Mouse (Mus musculus): ENCODE results near the gene Neurl4.

Gene Neurl4

DNA sequence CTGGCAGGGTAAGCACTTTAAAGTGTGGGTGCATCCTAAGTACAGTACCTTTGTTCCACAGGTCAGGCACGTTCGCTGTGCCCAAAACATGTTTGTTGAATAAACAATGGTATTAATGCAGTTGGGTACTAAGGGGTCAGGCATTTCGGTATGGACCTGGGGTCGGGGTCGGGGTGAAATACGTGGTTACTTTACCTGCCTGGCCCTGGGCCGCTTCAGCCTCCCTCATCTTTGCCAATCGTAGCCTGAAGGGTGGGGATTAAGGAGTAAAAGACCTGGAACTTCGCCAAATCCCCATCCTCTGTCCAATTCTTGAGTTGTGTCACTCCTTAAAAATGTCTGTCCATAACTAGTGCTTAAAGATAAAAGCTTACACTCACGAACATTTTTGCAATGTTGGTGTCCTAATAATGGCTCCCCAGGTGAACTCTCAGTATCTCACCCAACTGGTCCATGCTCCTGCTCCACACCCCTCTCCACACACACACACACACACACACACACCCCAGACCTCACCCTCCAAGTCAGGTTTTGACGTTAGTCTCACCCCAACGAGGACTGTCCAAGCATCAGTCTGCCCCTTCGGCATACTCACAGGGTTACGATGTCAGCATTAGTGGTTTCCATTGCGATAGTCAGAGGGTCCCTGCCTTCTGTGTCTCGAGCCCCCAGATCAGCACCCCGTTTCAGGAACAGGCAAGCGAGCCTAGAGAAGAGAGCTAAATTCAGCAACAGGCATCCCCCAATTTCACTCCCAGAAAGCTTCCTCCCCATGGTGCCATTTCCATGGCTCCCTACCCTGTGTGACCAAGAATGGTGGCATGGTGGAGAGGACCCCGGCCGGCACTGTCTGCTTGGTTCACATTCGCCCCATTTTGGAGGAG, 18.8 kb upstream of the Neurl4 start:
- no peak for DNase-seq (ENCODE audit: low read depth, low spot score)

DNA sequence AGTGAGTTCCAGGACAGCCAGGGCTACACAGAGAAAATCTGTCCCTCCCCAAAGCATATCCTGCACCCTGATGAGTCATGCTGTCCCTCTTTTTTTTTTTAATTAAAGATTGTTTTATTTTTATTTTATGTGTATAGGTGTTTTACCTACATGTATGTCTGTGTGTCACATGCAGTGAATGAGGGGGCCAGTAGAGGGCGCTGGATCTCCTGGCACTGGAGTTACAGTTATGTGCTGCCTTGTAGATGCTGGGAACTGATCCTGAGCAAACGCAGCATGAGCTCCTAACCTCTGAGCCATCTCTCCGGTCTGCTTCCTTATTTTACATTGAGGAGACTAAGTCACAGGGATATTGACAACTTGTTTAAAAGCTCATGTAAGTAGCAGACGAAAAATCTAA, 17.8 kb upstream of the Neurl4 start:
- DNase-seq (ENCODE audit: low read depth, low spot score): peak; percentile 31

DNA sequence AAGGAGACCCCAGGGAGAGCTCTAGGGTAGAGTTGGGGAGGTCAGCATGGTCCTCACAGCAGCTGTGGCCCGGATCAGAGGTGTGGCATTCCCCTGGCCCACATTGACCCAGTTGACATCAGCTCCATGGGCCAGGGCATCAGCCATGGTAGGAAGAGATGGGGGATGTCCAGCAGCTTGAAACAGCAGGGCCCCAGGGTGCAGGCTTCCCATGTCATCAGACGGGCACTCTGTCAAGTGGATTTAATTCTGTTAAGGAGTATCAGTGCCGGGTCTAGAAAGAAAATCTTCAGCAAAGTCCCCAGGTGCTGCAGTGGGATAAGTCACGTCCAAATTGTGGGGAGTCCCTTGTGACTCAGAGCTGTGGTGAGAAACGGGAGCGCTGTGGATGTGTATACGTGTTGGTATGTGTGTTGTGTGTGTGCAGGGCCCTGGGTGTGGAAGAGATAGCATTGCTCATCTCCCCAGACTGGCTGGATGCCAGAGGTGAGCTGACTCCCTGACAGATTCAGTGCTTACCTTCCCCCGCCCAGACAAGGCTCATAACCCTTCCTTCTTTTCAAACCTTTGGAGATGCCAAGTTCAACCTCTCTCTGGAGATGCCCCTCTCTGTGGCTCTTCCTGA, 17.2 kb upstream of the Neurl4 start:
- no peak for DNase-seq (ENCODE audit: low read depth, low spot score)

DNA sequence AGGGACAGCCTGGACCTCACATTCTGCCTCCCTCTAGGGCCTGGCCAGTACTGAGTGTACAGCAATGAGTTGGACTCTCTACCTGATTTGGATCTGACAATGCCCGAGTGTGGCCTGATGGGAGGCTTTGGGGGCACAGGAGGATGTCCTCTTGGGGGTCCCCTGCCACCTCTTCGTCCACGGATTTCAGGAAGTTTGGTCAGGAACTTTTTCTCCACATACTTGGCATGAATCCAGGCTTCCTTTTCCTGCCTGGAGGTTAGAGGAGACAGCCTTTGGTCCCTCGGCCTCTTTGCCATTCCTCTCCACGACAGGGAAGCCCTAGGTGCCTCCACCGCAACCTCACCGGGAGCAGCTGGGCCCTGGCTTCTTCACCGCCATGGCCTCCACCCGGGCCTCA, 16.6 kb upstream of the Neurl4 start:
- no peak for DNase-seq (ENCODE audit: low read depth, low spot score)

DNA sequence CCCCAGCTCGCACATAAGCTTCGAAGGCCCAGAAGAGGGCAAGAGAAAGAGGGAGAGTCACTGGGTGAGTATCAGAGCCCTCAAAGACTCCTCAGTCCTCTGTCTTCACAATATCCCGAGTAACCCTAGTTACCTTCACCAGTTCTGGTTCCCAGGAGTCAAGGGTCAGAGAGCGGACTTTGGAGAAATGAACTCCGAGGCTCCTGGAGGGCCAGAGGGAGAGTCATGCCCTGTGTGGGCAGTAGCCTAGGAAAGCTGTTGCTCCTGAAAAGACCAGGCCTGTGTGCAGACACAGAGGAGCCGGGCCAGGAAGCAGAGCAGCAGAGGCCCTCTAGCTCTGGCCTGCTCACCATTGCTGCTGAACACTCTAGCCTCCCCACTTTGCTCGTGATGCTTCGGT, 16.2 kb upstream of the Neurl4 start:
- no peak for DNase-seq (ENCODE audit: low read depth, low spot score)

DNA sequence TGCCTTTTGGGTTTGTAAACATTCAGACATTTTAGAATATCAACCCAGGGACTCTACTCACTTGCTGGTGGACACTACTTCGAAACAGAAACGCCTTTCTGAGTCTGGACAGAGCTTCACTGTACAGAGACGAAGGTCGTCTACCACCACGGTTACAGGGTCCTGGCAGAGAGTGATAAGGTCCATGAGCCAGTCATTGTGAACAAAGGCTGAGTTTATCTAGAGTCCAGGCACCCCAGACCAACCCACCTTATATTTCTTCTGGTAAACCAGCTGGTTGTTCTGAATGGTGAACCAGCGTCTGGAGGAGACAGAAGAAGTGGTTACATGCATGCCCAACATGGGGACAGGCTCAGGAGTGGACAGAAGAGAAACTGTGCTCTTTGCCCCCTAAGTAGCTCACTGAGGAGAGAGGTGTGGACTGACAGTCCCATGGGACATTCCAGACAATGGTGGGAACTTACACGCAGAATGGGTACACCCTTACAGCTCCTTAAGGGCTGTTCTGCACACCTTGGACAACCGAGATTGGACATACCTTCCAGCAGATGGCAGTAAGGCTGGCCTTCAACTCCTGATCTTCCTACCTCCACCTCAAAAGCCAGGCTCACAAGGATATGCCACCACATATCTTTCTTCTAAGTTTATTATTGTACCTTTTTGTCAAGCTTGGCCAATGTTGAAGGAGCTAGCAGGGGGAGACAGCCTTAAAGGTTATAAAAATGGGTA, 13.8 kb upstream of the Neurl4 start:
- DNase-seq (ENCODE audit: low read depth, low spot score): no peak

DNA sequence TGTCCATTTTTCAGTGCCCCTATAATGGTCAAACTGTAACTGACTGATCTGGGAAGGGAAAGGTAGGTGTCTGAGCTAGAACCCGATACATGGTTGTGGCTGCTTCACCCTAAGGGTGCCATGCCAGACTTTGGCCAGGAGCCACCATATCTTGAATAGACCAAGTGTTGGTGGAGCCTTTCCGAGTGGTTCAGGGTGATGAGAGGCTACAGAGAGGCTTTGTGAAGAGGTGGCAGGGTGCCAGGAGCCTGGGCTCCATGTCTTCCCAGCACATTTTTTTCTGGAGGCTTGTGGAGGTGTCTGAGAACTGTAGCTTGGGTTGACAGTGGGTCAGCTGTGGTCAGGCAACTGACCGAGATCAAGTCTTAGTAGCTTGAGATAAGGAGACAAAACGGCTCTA, 9.4 kb upstream of the Neurl4 start:
- DNase-seq (ENCODE audit: low read depth, low spot score): peak; percentile 81

DNA sequence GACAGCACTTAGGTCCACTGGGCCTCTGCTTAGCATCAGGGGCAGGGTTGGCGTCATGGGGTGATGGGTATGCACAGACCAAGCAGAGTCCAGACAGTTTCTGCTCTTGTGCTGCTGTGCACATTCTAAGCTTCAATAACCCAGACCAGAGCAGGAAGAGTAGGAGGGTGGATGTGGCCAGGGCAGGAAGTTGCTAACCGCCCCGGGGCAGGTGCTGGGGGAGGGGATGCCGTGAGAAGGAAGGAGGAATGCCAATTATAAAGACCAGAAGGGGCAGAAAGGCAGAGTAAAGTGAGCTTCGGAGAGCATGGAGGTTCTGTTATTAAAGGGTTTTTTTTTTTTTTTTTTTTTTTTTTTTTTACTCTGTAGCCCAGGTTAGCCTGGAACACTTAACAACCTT, 6.2 kb upstream of the Neurl4 start:
- DNase-seq (ENCODE audit: low read depth, low spot score): no peak

DNA sequence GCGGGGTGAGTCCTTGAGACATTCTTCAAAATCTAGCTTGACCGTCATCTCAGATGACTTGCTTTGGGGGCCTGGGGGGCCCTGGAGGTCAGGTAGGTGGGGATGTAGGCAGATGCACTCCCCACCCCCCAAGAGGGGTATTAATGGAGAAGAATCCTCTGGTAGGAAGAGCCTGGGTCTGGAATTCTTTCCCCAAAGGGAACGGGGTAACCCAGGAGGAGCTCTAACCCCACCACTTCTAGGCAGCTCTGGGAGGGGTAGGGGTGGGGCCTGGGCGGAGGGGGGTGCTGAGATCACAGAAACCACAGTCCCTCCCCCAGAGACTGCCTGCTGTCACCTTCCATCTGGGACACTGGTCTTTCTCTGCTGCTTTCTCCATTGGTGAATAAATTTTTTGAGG, 5.6 kb upstream of the Neurl4 start, which contains the start of gene Acap1:
Gene Acap1 (minus strand): TSS at position 249 of the 400 bp plus-strand sequence.
- DNase-seq (ENCODE audit: low read depth, low spot score): no peak

DNA sequence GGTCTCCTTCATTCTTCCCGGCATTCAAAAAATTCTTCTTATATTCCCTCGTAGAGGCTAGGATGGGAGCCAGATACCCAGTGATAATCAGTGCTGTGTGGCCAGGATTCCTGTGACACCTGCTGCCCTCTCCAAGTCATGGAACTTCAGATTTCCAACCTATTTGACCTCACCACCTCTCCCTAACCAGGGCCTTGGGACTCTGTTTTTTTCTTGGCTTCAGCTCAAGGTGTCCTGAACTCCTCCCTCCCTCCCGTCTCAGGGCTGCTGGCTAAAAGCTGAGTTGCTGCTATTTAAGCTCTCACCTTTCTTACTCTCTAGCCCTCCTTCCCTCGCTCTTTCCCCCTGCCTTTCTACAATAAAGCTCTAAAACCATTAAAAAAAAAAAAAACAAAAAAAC, 1.0 kb upstream of the Neurl4 start:
- DNase-seq (ENCODE audit: low read depth, low spot score): no peak

DNA sequence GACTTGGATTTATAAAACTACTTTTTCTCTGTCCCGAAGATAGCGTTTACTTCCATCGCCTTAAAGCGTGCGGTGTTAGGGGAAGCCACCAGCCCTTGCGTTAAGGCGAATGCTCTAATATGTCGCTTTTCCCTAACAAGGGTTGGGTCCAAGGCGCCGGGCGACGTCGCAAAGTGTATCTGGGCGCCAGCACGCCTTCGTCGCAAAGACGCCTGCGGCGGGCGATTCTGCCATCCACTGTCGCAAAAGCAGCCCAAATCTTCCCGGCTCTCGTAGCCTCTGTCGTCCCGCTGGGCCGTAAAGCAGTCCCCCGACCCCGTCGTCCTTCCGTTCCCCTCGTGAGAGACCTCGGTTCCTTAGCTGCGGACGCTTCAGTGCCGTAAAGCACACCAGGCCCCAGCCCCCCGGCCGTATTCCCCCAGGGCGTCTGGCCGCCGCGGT, 554 bp downstream of the Neurl4 start:
- DNase-seq (ENCODE audit: low read depth, low spot score): peak; percentile 100

DNA sequence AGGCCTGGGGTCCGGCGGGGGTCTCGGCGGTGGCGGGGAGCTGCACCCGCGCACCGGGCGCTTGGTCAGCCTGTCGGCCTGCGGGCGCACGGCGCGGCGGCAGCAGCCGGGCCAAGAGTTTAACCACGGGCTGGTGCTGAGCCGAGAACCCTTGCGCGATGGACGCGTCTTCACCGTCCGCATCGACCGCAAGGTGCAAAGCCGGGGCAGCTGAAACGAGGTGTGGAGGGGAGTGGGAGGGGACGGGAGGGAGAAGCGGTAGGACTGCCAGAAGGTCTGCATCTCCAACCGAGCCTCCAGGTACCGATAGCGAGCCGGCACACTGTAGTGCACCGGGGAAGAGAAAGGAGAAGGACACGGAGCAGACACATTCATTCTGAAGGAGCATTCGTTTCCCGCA, 1.1 kb downstream of the Neurl4 start:
- peak; percentile 31 for DNase-seq (ENCODE audit: low read depth, low spot score)

DNA sequence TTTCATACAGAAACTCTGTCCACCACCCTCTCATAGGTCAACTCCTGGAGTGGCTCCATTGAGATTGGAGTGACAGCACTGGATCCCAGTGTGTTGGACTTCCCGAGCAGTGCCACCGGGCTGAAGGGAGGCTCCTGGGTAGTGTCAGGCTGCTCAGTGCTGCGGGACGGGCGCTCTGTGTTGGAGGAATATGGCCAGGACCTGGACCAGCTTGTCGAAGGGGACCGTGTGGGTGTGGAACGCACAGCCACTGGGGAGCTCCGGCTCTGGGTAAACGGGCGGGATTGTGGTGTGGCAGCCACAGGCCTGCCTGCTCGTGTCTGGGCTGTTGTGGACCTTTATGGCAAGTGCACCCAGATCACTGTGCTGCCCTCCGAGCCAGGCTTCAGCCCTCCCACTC, 2.1 kb downstream of the Neurl4 start:
- DNase-seq (ENCODE audit: low read depth, low spot score): no peak

DNA sequence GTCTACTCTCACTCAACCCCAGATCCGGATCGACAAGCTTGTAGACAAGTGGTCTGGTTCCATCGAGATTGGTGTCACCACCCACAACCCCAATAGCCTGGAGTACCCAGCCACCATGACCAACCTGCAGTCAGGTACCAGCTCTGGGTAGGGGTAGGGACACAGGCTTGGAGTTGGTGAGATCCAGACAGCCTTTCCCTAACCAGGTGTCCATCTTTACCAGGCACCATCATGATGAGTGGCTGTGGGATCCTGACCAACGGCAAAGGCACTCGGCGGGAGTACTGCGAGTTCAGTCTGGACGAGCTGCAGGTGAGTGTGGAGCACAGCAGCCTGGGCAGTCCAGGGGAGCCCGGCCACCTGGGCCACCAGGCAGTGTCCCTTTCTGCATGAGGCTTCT, 3.4 kb downstream of the Neurl4 start:
- no peak for DNase-seq (ENCODE audit: low read depth, low spot score)

DNA sequence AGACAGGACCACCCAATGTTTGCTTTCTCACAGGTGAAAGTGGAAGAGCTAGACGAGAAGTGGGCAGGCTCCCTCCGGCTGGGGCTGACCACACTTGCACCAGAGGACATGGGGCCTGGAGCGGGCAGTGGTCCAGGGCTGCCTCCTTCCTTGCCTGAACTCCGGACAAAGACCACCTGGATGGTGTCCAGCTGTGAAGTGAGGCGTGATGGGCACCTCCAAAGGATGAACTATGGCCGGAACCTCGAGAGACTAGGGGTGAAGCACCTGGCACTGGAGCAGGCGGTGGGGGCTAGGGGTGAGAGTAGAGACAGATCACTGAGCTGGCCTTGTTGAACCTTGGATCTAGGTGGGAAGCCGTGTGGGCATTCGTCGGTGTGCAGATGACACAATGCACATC, 7.8 kb downstream of the Neurl4 start:
- no peak for DNase-seq (ENCODE audit: low read depth, low spot score)

DNA sequence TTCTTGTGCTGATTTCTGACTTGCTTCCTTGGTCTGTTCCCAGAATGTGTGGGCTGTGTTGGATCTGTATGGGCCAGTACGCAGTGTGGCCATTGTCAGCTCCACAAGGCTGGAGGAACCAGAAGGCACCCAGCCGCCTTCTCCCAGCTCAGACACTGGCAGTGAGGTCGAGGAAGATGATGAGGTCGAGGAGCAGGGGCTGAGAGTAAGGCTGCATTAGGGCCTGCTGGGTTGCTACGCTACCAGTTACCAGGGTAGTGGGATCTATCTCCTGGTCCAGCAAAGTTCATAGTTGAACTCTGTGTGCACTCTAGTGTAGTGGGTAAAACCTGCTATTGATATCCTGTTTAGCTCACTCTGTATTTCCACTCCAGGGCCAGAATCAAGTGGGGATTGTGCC, 8.3 kb downstream of the Neurl4 start:
- no peak for DNase-seq (ENCODE audit: low read depth, low spot score)

DNA sequence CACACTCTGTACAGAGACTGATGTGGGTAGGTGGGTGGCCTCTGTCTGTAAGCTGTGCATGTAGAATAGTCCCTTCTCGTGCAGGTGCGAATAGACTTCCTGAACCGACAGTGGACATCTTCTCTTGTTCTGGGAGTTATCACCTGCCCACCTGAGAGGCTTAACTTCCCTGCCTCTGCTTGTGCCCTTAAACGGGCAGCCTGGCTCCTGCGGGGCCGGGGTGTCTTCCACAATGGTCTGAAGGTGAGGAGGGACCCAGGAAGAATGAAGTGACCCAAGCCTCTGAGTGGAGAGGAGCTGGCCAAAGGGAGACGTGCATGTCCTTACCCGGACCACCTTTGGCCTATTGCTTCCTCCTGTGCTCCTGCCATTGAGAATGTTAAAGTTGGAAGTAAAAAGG, 9.3 kb downstream of the Neurl4 start:
- DNase-seq (ENCODE audit: low read depth, low spot score): no peak

DNA sequence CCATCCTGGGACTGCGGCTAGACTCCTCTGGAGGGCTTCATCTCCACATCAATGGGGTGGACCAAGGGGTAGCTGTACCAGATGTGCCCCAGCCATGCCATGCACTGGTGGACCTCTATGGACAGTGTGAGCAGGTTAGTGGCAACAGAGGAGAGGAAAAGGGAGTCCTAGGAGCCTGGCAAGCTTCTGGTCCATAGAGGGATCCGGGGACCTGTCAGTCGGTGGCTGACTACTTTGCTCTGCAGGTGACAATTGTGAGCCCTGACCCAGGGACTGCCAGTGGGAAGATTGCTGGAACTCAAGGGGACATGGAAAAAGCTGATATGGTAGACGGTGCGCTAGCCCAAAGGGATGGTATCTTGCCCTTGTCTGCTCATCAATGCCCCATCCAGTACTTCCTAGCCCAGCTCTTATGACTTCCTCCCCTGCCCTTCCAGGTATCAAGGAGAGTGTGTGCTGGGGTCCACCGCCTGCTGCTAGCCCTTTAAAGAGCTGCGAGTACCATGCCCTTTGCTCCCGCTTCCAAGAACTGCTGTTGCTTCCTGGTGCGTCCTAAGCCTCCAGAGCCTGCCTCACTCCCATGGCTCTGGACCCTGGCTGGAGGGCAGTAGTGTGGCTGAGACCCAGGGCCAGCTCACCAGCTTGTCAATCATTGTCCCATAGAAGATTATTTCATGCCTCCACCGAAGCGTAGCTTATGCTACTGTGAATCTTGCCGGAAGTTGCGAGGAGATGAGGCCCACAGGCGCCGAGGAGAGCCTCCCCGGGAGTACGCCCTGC, 10.1 kb downstream of the Neurl4 start:
- DNase-seq (ENCODE audit: low read depth, low spot score): no peak

DNA sequence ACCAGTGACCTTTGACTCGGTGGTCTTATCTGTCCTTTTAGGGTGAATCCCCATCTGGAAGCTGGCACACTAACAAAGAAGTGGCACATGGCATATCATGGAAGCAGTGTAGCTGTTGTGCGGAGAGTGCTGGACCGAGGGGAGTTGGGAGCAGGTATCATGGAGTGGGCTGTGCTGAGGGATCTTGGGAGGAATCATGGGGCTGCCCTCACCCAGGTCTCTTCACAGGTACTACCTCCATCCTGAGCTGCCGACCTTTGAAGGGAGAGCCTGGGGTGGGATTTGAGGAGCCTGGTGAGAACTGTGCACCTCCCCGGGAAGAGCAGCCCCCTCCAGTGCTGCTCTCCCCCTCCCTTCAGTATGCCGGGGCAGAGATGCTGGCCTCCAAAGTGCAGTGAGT, 10.8 kb downstream of the Neurl4 start:
- DNase-seq (ENCODE audit: low read depth, low spot score): no peak

DNA sequence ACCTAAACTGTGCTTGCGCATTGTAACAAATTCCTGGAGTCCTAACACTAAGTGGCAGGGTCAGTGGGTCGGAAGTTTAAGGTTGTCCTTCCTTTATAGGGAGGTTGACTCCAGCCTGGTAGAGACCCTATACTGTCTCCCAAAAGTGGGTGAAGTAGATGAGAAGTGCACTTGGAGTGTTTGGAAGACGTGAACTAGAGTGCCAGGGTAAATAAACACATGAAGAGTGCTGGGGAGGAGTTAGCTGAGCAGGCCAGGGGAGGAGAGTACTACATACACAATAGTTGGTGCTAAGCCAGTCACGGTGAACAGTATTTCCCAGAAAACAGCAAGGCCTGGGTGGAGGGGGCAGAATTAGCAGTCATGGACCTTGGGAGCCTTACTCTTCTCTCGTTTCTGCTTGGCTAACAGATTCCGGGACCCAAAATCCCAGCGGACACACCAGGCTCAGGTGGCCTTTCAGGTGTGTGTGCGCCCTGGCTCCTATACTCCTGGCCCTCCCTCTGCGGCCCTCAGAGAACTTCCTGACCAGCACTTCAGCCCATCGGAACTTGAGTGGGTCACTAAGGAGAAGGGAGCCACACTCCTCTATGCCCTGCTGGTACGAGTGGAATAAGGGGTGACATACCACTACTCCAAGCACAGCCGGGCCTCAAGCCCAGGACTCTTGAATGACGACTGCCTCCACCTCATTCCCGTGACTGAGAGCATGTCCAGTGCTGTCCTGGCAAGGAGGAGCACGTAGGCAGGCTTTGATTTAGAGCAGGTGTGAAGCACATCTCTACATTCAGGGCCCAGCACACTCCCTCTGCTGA, 12.1 kb downstream of the Neurl4 start:
- DNase-seq (ENCODE audit: low read depth, low spot score): no peak
